Mouse (Mus musculus): ENCODE measurements around the gene Csnk2a2.

Gene Csnk2a2

GRCm38 (mm10) chr8:95490006-95490405 lies at the start of gene Csnk2a2:
Gene Csnk2a2, minus strand, starts transcription at chr8:95490039.
- no peak for DNase-seq (ENCODE audit: low read depth, low spot score)

- DNase-seq (ENCODE audit: low read depth, low spot score), result no peak
These were observed 49.6 kb upstream of the Csnk2a2 start for GRCm38 (mm10) chr8:95539487-95539886.

GRCm38 (mm10) chr8:95533584-95534387 lies 43.9 kb upstream of the Csnk2a2 start, which contains the start of gene Ccdc113:
Gene Ccdc113, plus strand, starts transcription at chr8:95534085.
- no peak for DNase-seq (ENCODE audit: low read depth, low spot score)

- DNase-seq (ENCODE audit: low read depth, low spot score), result no peak
These were observed 42.4 kb upstream of the Csnk2a2 start for GRCm38 (mm10) chr8:95532206-95532605.

- no peak for DNase-seq (ENCODE audit: low read depth, low spot score)
These were observed 39.0 kb upstream of the Csnk2a2 start for GRCm38 (mm10) chr8:95528750-95529310.

- DNase-seq (ENCODE audit: low read depth, low spot score), result no peak
These were observed 38.4 kb upstream of the Csnk2a2 start for GRCm38 (mm10) chr8:95528194-95528593.

- DNase-seq (ENCODE audit: low read depth, low spot score), result no peak
These were observed 34.2 kb upstream of the Csnk2a2 start for GRCm38 (mm10) chr8:95523991-95524390.

GRCm38 (mm10) chr8:95516928-95517327 lies 27.1 kb upstream of the Csnk2a2 start:
- DNase-seq (ENCODE audit: low read depth, low spot score), result no peak

- DNase-seq (ENCODE audit: low read depth, low spot score), result no peak
These were observed 23.4 kb upstream of the Csnk2a2 start for GRCm38 (mm10) chr8:95513219-95513618.

GRCm38 (mm10) chr8:95512257-95512656 lies 22.4 kb upstream of the Csnk2a2 start:
- no peak for DNase-seq (ENCODE audit: low read depth, low spot score)

- DNase-seq (ENCODE audit: low read depth, low spot score), result no peak
These were observed 16.4 kb upstream of the Csnk2a2 start for GRCm38 (mm10) chr8:95506245-95506644.

GRCm38 (mm10) chr8:95505606-95506005 lies 15.8 kb upstream of the Csnk2a2 start:
- DNase-seq (ENCODE audit: low read depth, low spot score), result no peak

- no peak for DNase-seq (ENCODE audit: low read depth, low spot score)
These were observed 15.0 kb upstream of the Csnk2a2 start for GRCm38 (mm10) chr8:95504835-95505234.

GRCm38 (mm10) chr8:95502431-95502830 lies 12.6 kb upstream of the Csnk2a2 start:
- no peak for DNase-seq (ENCODE audit: low read depth, low spot score)

- DNase-seq (ENCODE audit: low read depth, low spot score), result no peak
These were observed 10.6 kb upstream of the Csnk2a2 start for GRCm38 (mm10) chr8:95500436-95500835.

- DNase-seq (ENCODE audit: low read depth, low spot score), result no peak
These were observed 9.6 kb upstream of the Csnk2a2 start for GRCm38 (mm10) chr8:95499266-95500064.

- no peak for DNase-seq (ENCODE audit: low read depth, low spot score)
These were observed 8.0 kb upstream of the Csnk2a2 start for GRCm38 (mm10) chr8:95497821-95498220.

- DNase-seq (ENCODE audit: low read depth, low spot score), result no peak
These were observed 6.6 kb upstream of the Csnk2a2 start for GRCm38 (mm10) chr8:95496420-95496819.

GRCm38 (mm10) chr8:95495444-95495843 lies 5.6 kb upstream of the Csnk2a2 start:
- no peak for DNase-seq (ENCODE audit: low read depth, low spot score)

- DNase-seq (ENCODE audit: low read depth, low spot score), result no peak
These were observed 2.2 kb upstream of the Csnk2a2 start for GRCm38 (mm10) chr8:95492057-95492456.

- DNase-seq (ENCODE audit: low read depth, low spot score), result no peak
These were observed 1.0 kb downstream of the Csnk2a2 start for GRCm38 (mm10) chr8:95488698-95489332.
